Comparison of ENCODE assay signal across 8 mouse cellular contexts in the genomic region with DNA sequence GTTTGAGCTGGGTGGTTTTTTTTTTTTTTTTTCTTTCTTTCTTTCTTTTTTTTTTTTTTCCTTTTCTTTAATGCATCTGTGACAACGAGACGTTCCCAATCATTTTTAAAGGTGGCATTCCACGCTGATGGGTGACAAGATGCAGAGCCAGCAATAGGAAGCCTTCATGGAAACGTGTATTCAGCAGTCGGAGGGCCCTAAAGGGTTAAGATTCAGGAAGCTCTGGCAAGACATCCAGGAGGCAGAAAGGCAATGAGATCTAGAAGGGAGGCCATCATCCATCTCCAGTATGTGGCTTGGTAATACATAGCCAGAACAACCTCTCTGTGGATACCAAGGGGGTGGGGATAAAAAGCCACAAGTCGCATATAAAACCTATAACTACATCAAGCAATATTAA.
DNase-seq lines count a peak whose midpoint lies in the region; ATAC-seq and TF ChIP-seq lines count a peak whose summit lies in the region.

No protein-coding gene starts in this region.

- peak overlapping the region; percentile 99 for H3K4me2 ChIP-seq in lung, embryonic 15.5 days
- peak overlapping the region; percentile 91 for H3K4me2 ChIP-seq in embryonic facial prominence, embryonic 15.5 days (replicated peaks)
- H3K4me2 ChIP-seq in limb, embryonic 14.5 days (replicated peaks; ENCODE audit: low read depth, low read length, severe bottlenecking), result peak overlapping the region; percentile 87
- peak overlapping the region; percentile 91 for H3K4me2 ChIP-seq in stomach, embryonic 14.5 days (replicated peaks; ENCODE audit: low read depth, low read length)

- peaks cover 24% of the 10 kb centered on the region for H3K4me1 ChIP-seq in lung, embryonic 15.5 days
- peaks cover 35% of the 10 kb centered on the region for H3K4me1 ChIP-seq in embryonic facial prominence, embryonic 15.5 days
- peaks cover 23% of the 10 kb centered on the region for H3K4me1 ChIP-seq in limb, embryonic 14.5 days (ENCODE audit: control insufficient read depth, insufficient read depth, low read length)
- peaks cover 8% of the 10 kb centered on the region; the same call in 1 of the 2 replicates for H3K4me1 ChIP-seq in stomach, embryonic 14.5 days (ENCODE audit: control insufficient read depth, insufficient read depth, low read length)

- peak overlapping the region; percentile 71 for H3K4me3 ChIP-seq in lung, embryonic 15.5 days
- peak overlapping the region; percentile 81 for H3K4me3 ChIP-seq in embryonic facial prominence, embryonic 15.5 days (replicated peaks)
- peak overlapping the region; percentile 83 for H3K4me3 ChIP-seq in limb, embryonic 14.5 days (replicated peaks; ENCODE audit: low read length)
- H3K4me3 ChIP-seq in stomach, embryonic 14.5 days (ENCODE audit: low read depth, low read length), result peak overlapping the region; percentile 87

- peak overlapping the region; percentile 74; the same call in 1 of the 2 replicates for H3K9ac ChIP-seq in lung, embryonic 15.5 days
- H3K9ac ChIP-seq in embryonic facial prominence, embryonic 15.5 days, result 0 out of 2 replicates have a peak overlapping the region, but pooled peaks have one; percentile 81
- H3K9ac ChIP-seq in limb, embryonic 14.5 days (ENCODE audit: low read depth, low read length, severe bottlenecking), result peak overlapping the region; percentile 96
- peak overlapping the region; percentile 87; the same call in 1 of the 2 replicates for H3K9ac ChIP-seq in stomach, embryonic 14.5 days (replicated peaks; ENCODE audit: low read depth, low read length)

- ATAC-seq in lung, embryonic 15.5 days (ENCODE audit: borderline replicate concordance, extremely low read depth, low FRiP score, low TSS enrichment), result no peak
- no peak for ATAC-seq in embryonic facial prominence, embryonic 15.5 days (ENCODE audit: insufficient number of reproducible peaks, low FRiP score, low TSS enrichment, low read depth)
- ATAC-seq in limb, embryonic 14.5 days (ENCODE audit: low FRiP score, low read depth), result no peak
- ATAC-seq in stomach, embryonic 14.5 days (ENCODE audit: insufficient number of reproducible peaks, insufficient read depth, low FRiP score, low read depth), result no peak

- H3K27me3 ChIP-seq in lung, embryonic 15.5 days, result peaks cover 6% of the 10 kb centered on the region; the same call in 1 of the 2 replicates
- no peaks in the 10 kb centered on the region for H3K27me3 ChIP-seq in embryonic facial prominence, embryonic 15.5 days
- H3K27me3 ChIP-seq in limb, embryonic 14.5 days (ENCODE audit: control insufficient read depth, insufficient read depth, low read length), result no peaks in the 10 kb centered on the region
- no peaks in the 10 kb centered on the region for H3K27me3 ChIP-seq in stomach, embryonic 14.5 days (ENCODE audit: control insufficient read depth, insufficient read depth, low read length)

- H3K36me3 ChIP-seq in lung, embryonic 15.5 days, result no peaks in the 10 kb centered on the region
- H3K36me3 ChIP-seq in embryonic facial prominence, embryonic 15.5 days, result no peaks in the 10 kb centered on the region
- no peaks in the 10 kb centered on the region for H3K36me3 ChIP-seq in limb, embryonic 14.5 days (ENCODE audit: control insufficient read depth, insufficient read depth, low read length)
- no peaks in the 10 kb centered on the region for H3K36me3 ChIP-seq in stomach, embryonic 14.5 days (ENCODE audit: control insufficient read depth, insufficient read depth, low read length)

- no peak for TF ChIP-seq POLR2A in limb, embryonic 14.5 days (IDR thresholded peaks at IDR 0.05; ENCODE audit: borderline replicate concordance, extremely low read depth, insufficient read depth, insufficient read length)

- 13% methylated on average over 6 of the region's 6 CpGs for WGBS in lung, embryonic 15.5 days
- 13% methylated on average over 6 of the region's 6 CpGs for WGBS in embryonic facial prominence, embryonic 15.5 days
- 8% methylated on average over 6 of the region's 6 CpGs for whole genome bisulfite sequencing in limb, embryonic 14.5 days
- 8% methylated on average over 6 of the region's 6 CpGs for WGBS in stomach, embryonic 14.5 days

- no peak for DNase-seq in lung, postnatal 14 days
- DNase-seq in limb, embryonic 14.5 days (ENCODE audit: low spot score), result no peak
- no peak for DNase-seq in gastrocnemius, adult 8-10 months (ENCODE audit: low spot score in 2 of 2)
- no peak for DNase-seq in adipocyte (ENCODE audit: low spot score)
- no peak for DNase-seq in adrenal gland, postnatal 36 days

- H3K27ac ChIP-seq in lung, embryonic 15.5 days, result no peak overlapping the region
- H3K27ac ChIP-seq in embryonic facial prominence, embryonic 15.5 days (replicated peaks), result no peak overlapping the region
- H3K27ac ChIP-seq in limb, embryonic 14.5 days (replicated peaks; ENCODE audit: low read depth, low read length), result peak overlapping the region; percentile 91; the same call in 1 of the 2 replicates
- H3K27ac ChIP-seq in stomach, embryonic 14.5 days (ENCODE audit: low read length), result no peak overlapping the region

- no peaks in the 10 kb centered on the region for H3K9me3 ChIP-seq in lung, embryonic 15.5 days
- H3K9me3 ChIP-seq in embryonic facial prominence, embryonic 15.5 days (replicated peaks), result no peaks in the 10 kb centered on the region
- no peaks in the 10 kb centered on the region for H3K9me3 ChIP-seq in limb, embryonic 14.5 days (ENCODE audit: control insufficient read depth, low read length)
- H3K9me3 ChIP-seq in stomach, embryonic 14.5 days (ENCODE audit: control insufficient read depth, low read depth, low read length), result no peaks in the 10 kb centered on the region
